Mouse (Mus musculus): Measurements from ENCODE around the gene Napa. TPM values are rescaled to one million over a fixed set of nuclear protein-coding genes. Genes with fewer than 3 reads are reported as not detected.

Napa gene
- polyA plus RNA-seq, 1 experiment from 2014 or later, result 162 TPM

DNA sequence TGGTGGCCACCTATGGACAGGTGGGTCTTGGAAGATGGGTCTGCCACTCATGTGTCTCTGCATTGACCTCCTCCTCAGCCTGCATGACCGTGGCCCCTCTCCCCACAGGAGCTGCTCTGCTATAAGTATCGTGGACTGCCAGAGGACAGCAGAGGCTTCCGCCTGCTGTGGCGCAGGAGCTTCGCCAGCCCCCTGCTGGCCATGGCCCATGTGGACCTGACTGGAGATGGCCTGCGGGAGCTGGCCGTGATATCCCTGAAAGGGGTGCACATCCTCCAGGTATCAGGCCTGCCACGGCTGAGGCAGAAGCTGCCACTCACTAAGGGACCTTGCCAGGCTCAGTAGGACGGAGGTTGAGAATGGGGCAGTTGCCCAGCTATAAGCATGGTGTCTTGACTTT is 27.6 kb downstream of the Napa start:
- Histone ChIP-seq H3K27me3 (ENCODE audit: control insufficient read depth, insufficient read depth, low read depth, low read length) (peaks cover 14% of the 10 kb centered on the region), H3K4me2 (ENCODE audit: low read depth, low read length) (no peak overlapping the region), H3K4me1 (ENCODE audit: control insufficient read depth, low read depth, low read length) (no peaks in the 10 kb centered on the region; the same call in 1 of the 2 replicates), H3K9ac (ENCODE audit: low read depth, low read length) (no peak overlapping the region), H3K9me3 (replicated peaks; ENCODE audit: control insufficient read depth, low read length) (no peaks in the 10 kb centered on the region), H3K4me3 (ENCODE audit: low read depth, low read length) (no peak overlapping the region), H3K27ac (ENCODE audit: low read length) (no peak overlapping the region), H3K36me3 (ENCODE audit: control insufficient read depth, insufficient read depth) (no peaks in the 10 kb centered on the region)
- ATAC-seq (ENCODE audit: low read depth), result no peak
- 74% methylated on average over 9 of the region's 9 CpGs for WGBS (ENCODE audit: insufficient replicate concordance)

DNA sequence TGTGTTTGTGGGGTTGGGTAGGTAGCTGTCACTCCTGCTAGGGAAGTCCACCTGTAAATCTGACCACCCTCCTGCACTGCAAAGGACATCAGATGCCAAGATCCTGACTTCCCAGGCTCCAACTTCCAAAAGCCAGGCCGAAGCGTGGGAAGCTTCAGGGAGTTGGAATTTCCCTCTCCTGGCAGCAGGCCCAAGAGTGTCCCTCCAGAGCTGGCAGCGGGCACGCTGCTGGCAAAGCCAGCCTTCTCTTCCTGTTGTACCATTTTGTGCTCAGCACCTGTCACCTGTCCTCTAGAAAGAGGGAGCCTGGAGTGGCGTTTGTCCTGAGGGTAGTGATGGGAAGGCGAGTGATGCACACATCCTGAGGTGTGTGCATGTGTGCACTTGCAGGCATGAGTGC is 30.1 kb downstream of the Napa start:
- Histone ChIP-seq H3K36me3 (ENCODE audit: control insufficient read depth, insufficient read depth) (no peaks in the 10 kb centered on the region), H3K4me3 (ENCODE audit: low read depth, low read length) (no peak overlapping the region), H3K4me1 (ENCODE audit: control insufficient read depth, low read depth, low read length) (no peaks in the 10 kb centered on the region; the same call in 1 of the 2 replicates), H3K9ac (ENCODE audit: low read depth, low read length) (no peak overlapping the region), H3K27me3 (ENCODE audit: control insufficient read depth, insufficient read depth, low read depth, low read length) (peaks cover 32% of the 10 kb centered on the region), H3K4me2 (ENCODE audit: low read depth, low read length) (no peak overlapping the region), H3K9me3 (replicated peaks; ENCODE audit: control insufficient read depth, low read length) (no peaks in the 10 kb centered on the region), H3K27ac (ENCODE audit: low read length) (no peak overlapping the region)
- 67% methylated on average over 6 of the region's 6 CpGs for WGBS (ENCODE audit: insufficient replicate concordance)
- ATAC-seq (ENCODE audit: low read depth), result no peak

DNA sequence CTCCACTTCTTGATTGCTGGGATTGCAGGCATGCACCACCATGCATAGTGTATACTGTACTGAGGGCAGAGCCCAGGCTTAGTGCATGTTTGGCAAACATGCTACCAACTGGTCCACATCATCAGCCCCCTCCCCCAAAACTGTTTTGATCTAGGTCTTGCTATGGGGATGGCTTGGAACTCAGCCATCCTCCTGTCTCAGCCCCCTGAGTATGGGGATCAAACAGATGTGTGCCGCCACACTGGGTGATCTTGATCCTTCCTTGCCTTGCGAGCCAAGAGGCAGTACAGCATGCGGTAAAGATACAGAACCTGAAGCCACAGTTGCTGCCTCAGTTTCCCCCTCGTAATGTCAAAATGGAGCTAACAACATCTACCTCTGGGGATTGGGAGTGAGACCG is 30.6 kb downstream of the Napa start:
- no peaks in the 10 kb centered on the region for H3K36me3 ChIP-seq (ENCODE audit: control insufficient read depth, insufficient read depth)
- no peak for ATAC-seq (ENCODE audit: low read depth)
- H3K27me3 ChIP-seq (ENCODE audit: control insufficient read depth, insufficient read depth, low read depth, low read length), result peaks cover 32% of the 10 kb centered on the region
- H3K9me3 ChIP-seq (replicated peaks; ENCODE audit: control insufficient read depth, low read length), result no peaks in the 10 kb centered on the region
- H3K4me3 ChIP-seq (ENCODE audit: low read depth, low read length), result no peak overlapping the region
- no peaks in the 10 kb centered on the region; the same call in 1 of the 2 replicates for H3K4me1 ChIP-seq (ENCODE audit: control insufficient read depth, low read depth, low read length)
- H3K9ac ChIP-seq (ENCODE audit: low read depth, low read length), result no peak overlapping the region
- no peak overlapping the region for H3K4me2 ChIP-seq (ENCODE audit: low read depth, low read length)
- H3K27ac ChIP-seq (ENCODE audit: low read length), result no peak overlapping the region
- WGBS (ENCODE audit: insufficient replicate concordance), result 53% methylated on average over 5 of the region's 5 CpGs

DNA sequence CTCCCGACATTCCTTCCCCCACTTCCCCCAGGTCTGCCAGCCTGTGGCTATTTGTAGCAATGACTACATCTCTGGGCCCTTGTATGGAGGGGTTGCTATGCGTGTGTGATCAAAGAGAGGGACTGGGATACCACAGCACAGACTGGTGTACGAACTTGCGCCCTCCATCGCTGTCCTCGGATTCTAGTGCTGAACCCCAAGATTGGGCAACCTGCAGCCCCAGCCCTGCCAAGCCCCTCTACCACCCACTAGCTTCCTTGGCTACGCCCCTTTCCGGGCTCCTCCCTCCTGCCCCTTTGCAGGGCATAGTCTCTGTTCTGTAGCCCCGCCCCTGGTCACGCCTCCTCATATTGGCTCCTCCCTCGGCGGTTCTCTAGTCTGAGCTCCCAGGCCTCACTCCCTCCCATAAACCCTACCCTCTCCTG is 31.2 kb downstream of the Napa start, which contains the start of gene Slc8a2:
Gene Slc8a2, plus strand, starts transcription at position 406 of the 425 bp plus-strand sequence.
- no peaks in the 10 kb centered on the region for H3K9me3 ChIP-seq (replicated peaks; ENCODE audit: control insufficient read depth, low read length)
- H3K9ac ChIP-seq (ENCODE audit: low read depth, low read length), result no peak within 1 kb of the TSS
- peak within 1 kb of the TSS; percentile 36 for H3K4me3 ChIP-seq (ENCODE audit: low read depth, low read length)
- H3K27ac ChIP-seq (ENCODE audit: low read length), result no peak within 1 kb of the TSS
- ATAC-seq (ENCODE audit: low read depth), result peak; percentile 61
- no peaks in the 10 kb centered on the region for H3K36me3 ChIP-seq (ENCODE audit: control insufficient read depth, insufficient read depth)
- 4% methylated on average over 12 of the region's 12 CpGs for WGBS (ENCODE audit: insufficient replicate concordance)
- no peaks in the 10 kb centered on the region; the same call in 1 of the 2 replicates for H3K4me1 ChIP-seq (ENCODE audit: control insufficient read depth, low read depth, low read length)
- H3K27me3 ChIP-seq (ENCODE audit: control insufficient read depth, insufficient read depth, low read depth, low read length), result peaks cover 32% of the 10 kb centered on the region
- H3K4me2 ChIP-seq (ENCODE audit: low read depth, low read length), result peak within 1 kb of the TSS; percentile 58

DNA sequence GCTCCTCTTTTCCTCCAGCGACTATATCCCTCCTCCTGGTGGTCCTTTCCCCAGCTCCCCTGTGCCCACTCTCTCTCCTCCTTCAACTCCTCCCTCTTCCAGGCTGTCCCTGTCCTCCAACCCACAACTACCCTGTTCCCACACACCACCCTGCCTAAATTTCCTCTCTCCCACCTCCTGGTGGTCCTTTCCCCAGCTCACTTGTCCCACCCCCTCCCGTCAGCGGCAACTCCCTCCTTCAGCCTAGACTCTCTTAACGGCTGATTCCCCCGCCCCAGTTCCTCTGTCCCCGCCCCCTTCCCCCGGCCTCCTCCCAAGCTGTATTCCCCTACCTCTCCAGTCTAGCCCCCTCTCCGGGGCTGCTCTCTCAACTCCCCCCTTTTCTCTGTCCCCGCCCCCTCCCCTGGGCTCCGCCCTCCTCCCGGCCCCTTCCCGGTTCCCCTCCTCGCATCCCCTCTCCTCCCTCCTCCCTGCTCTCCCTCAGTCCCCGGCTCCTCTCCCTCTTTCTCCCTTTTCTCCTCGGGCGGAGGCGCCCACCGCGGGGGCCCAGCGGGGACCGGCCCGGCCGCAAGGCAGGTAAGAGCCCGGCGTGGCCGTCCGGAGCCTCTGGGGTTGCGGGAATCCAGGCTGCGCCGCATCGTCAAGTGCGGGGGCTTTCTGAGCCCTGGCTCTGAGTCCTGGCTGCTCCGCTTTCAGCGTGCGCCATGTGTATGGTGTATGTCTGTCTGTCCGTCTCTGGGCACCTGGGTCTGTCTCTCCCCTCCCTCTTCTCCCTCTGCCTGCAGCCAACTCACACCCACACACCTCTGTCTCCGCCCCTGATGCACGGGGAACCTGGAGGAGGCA is 31.8 kb downstream of the Napa start:
- H3K27me3 ChIP-seq (ENCODE audit: control insufficient read depth, insufficient read depth, low read depth, low read length), result peaks cover 32% of the 10 kb centered on the region
- peak overlapping the region; percentile 58 for H3K4me2 ChIP-seq (ENCODE audit: low read depth, low read length)
- H3K9me3 ChIP-seq (replicated peaks; ENCODE audit: control insufficient read depth, low read length), result no peaks in the 10 kb centered on the region
- no peaks in the 10 kb centered on the region for H3K36me3 ChIP-seq (ENCODE audit: control insufficient read depth, insufficient read depth)
- 1% methylated on average over 37 of the region's 38 CpGs for WGBS (ENCODE audit: insufficient replicate concordance)
- no peak overlapping the region for H3K27ac ChIP-seq (ENCODE audit: low read length)
- no peak overlapping the region for H3K9ac ChIP-seq (ENCODE audit: low read depth, low read length)
- peak overlapping the region; percentile 36 for H3K4me3 ChIP-seq (ENCODE audit: low read depth, low read length)
- ATAC-seq (ENCODE audit: low read depth), result peak; percentile 30; the same call in 1 of the 2 replicates
- H3K4me1 ChIP-seq (ENCODE audit: control insufficient read depth, low read depth, low read length), result no peaks in the 10 kb centered on the region; the same call in 1 of the 2 replicates

DNA sequence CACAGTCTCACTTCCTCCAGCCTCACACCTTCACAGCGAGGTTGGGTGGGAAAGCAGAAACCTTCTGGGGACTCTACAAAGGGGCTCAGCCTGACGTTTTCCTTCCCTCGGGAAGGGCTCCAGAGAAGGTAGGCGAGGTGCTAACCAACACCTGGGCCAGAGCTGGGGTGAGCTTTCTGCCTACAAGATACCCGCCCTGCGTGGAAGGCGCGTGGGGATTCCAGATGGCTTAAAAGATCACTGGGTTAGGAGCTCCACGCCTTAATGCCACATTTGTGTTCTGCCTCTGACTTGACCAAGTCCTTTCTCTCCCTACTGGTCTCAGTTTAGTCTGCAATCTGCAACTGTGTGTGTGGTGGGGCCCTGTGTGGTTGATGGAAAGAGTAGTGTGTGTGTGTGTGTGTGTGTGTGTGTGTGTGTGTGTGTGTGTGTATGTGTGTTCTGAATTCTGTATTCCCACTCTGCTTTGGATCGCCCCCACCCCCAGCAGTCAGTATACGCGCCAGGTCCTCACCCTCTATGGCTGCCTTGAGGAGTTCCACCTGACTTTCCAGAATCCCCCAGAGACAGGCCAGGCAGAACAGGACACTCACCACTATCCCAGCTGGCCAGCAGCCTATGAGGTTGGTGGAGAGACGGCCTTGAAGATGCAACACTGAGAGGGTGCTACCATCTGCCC is 32.8 kb downstream of the Napa start:
- Histone ChIP-seq H3K4me3 (ENCODE audit: low read depth, low read length) (no peak overlapping the region), H3K36me3 (ENCODE audit: control insufficient read depth, insufficient read depth) (no peaks in the 10 kb centered on the region), H3K4me2 (ENCODE audit: low read depth, low read length) (no peak overlapping the region), H3K9ac (ENCODE audit: low read depth, low read length) (no peak overlapping the region), H3K27ac (ENCODE audit: low read length) (no peak overlapping the region), H3K27me3 (ENCODE audit: control insufficient read depth, insufficient read depth, low read depth, low read length) (peaks cover 32% of the 10 kb centered on the region), H3K9me3 (replicated peaks; ENCODE audit: control insufficient read depth, low read length) (no peaks in the 10 kb centered on the region), H3K4me1 (ENCODE audit: control insufficient read depth, low read depth, low read length) (no peaks in the 10 kb centered on the region; the same call in 1 of the 2 replicates)
- ATAC-seq (ENCODE audit: low read depth), result no peak
- WGBS (ENCODE audit: insufficient replicate concordance), result 30% methylated on average over 13 of the region's 13 CpGs

DNA sequence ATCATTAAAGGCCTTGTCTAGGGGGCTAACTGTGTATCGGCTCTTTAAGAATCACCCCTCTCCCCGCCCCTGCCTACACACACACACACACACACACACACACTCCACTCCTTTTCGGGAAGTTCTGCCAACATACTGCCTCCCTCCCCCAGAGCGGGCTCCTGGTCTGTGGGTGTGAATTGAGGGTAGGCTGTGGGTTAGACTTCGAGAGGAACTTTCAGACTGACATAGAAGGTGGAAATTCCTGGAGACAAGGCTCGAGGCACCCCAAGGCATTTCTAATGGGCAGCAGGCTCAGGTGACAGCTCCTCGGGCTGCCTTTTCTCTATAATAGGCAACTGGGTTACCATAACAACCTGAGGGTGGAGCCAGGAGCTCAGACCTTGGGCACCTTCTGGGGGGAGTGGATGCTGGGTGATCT is 33.9 kb downstream of the Napa start:
- no peak overlapping the region for H3K4me2 ChIP-seq (ENCODE audit: low read depth, low read length)
- WGBS (ENCODE audit: insufficient replicate concordance), result 7% methylated on average over 7 of the region's 7 CpGs
- no peak overlapping the region for H3K9ac ChIP-seq (ENCODE audit: low read depth, low read length)
- ATAC-seq (ENCODE audit: low read depth), result no peak
- H3K9me3 ChIP-seq (replicated peaks; ENCODE audit: control insufficient read depth, low read length), result no peaks in the 10 kb centered on the region
- H3K27me3 ChIP-seq (ENCODE audit: control insufficient read depth, insufficient read depth, low read depth, low read length), result peaks cover 32% of the 10 kb centered on the region
- H3K36me3 ChIP-seq (ENCODE audit: control insufficient read depth, insufficient read depth), result no peaks in the 10 kb centered on the region
- no peaks in the 10 kb centered on the region; the same call in 1 of the 2 replicates for H3K4me1 ChIP-seq (ENCODE audit: control insufficient read depth, low read depth, low read length)
- H3K4me3 ChIP-seq (ENCODE audit: low read depth, low read length), result no peak overlapping the region
- no peak overlapping the region for H3K27ac ChIP-seq (ENCODE audit: low read length)

DNA sequence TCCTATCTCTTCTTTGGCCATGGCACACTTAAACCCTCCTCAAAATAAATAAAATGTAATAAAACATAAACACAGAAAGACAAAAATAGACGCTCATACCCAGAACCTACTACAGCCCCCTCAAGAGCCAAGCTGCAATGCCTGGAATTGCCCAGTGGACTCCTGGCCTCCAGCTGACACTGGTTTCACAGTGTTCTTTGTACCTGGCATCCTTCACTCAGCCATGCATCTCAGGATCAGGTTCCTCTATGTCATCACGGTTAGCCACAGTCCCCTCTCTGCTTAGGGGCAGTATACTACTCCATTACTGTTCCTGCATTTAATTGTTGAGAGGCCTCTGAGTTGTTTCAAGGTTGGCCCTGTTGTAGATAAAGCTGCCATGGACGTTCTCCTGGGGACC is 34.7 kb downstream of the Napa start:
- no peaks in the 10 kb centered on the region for H3K9me3 ChIP-seq (replicated peaks; ENCODE audit: control insufficient read depth, low read length)
- no peaks in the 10 kb centered on the region for H3K36me3 ChIP-seq (ENCODE audit: control insufficient read depth, insufficient read depth)
- H3K27ac ChIP-seq (ENCODE audit: low read length), result no peak overlapping the region
- no peaks in the 10 kb centered on the region; the same call in 1 of the 2 replicates for H3K4me1 ChIP-seq (ENCODE audit: control insufficient read depth, low read depth, low read length)
- 52% methylated on average over 3 of the region's 3 CpGs for WGBS (ENCODE audit: insufficient replicate concordance)
- H3K4me2 ChIP-seq (ENCODE audit: low read depth, low read length), result no peak overlapping the region
- no peak overlapping the region for H3K9ac ChIP-seq (ENCODE audit: low read depth, low read length)
- ATAC-seq (ENCODE audit: low read depth), result no peak
- no peak overlapping the region for H3K4me3 ChIP-seq (ENCODE audit: low read depth, low read length)
- peaks cover 32% of the 10 kb centered on the region for H3K27me3 ChIP-seq (ENCODE audit: control insufficient read depth, insufficient read depth, low read depth, low read length)

DNA sequence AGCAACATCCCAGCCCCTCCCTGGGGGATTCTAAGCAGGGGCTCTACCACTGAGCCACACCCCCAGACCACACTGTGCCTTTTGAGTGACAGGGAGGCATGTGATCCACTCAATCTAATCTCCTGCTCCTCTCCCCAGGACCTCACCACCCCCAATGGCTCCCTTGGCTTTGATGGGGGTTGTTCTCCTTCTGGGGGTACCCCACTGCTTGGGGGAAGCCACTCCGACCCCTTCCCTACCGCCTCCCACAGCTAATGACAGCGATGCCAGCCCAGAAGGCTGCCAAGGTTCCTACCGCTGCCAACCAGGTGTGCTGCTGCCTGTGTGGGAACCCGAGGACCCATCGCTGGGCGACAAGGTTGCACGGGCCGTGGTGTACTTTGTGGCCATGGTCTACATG is 35.4 kb downstream of the Napa start:
- Histone ChIP-seq H3K9ac (ENCODE audit: low read depth, low read length) (no peak overlapping the region), H3K4me3 (ENCODE audit: low read depth, low read length) (no peak overlapping the region), H3K4me2 (ENCODE audit: low read depth, low read length) (no peak overlapping the region), H3K9me3 (replicated peaks; ENCODE audit: control insufficient read depth, low read length) (no peaks in the 10 kb centered on the region), H3K27me3 (ENCODE audit: control insufficient read depth, insufficient read depth, low read depth, low read length) (peaks cover 32% of the 10 kb centered on the region), H3K36me3 (ENCODE audit: control insufficient read depth, insufficient read depth) (no peaks in the 10 kb centered on the region), H3K27ac (ENCODE audit: low read length) (no peak overlapping the region), H3K4me1 (ENCODE audit: control insufficient read depth, low read depth, low read length) (no peaks in the 10 kb centered on the region; the same call in 1 of the 2 replicates)
- WGBS (ENCODE audit: insufficient replicate concordance), result 79% methylated on average over 9 of the region's 9 CpGs
- no peak for ATAC-seq (ENCODE audit: low read depth)

All from liver, embryonic 16.5 days (tissue).